Mouse (Mus musculus): ENCODE data around the gene Ccdc117. TPM values are rescaled to one million over a fixed set of nuclear protein-coding genes. Genes with fewer than 3 reads are reported as not detected.

Gene Ccdc117
- 9.9 and 10.6 TPM in 2 replicates for polyA plus RNA-seq (2015; fragmentation: Nextera tagmentation; extraction: Ambion mirVana)

- H3K4me2 ChIP-seq (ENCODE audit: low read length) = peak within 1 kb of the TSS; percentile 78
- WGBS = 0% methylated on average over 57 of the region's 65 CpGs
- peak within 1 kb of the TSS; percentile 77 for H3K4me3 ChIP-seq (ENCODE audit: low read depth, low read length)
- ATAC-seq = peak; percentile 99
- peak within 1 kb of the TSS; percentile 86 for H3K9ac ChIP-seq (ENCODE audit: low read depth, low read length)
- no peaks in the 10 kb centered on the region for H3K9me3 ChIP-seq (replicated peaks; ENCODE audit: control insufficient read depth, low read length, poor library complexity, severe bottlenecking)
- peaks cover 26% of the 10 kb centered on the region for H3K4me1 ChIP-seq (ENCODE audit: control insufficient read depth, insufficient read depth, low read length)
- peak within 1 kb of the TSS; percentile 65 for H3K27ac ChIP-seq (ENCODE audit: low read length)
- no peaks in the 10 kb centered on the region for H3K27me3 ChIP-seq (ENCODE audit: control insufficient read depth, insufficient read depth, low read depth, low read length)
- no peaks in the 10 kb centered on the region for H3K36me3 ChIP-seq (ENCODE audit: control insufficient read depth, insufficient read depth, low read length)
Observed at GRCm38 (mm10) chr11:5541799-5542481, at the start of gene Ccdc117. TSS of gene Ccdc117 (minus strand) at chr11:5542187.

DNA sequence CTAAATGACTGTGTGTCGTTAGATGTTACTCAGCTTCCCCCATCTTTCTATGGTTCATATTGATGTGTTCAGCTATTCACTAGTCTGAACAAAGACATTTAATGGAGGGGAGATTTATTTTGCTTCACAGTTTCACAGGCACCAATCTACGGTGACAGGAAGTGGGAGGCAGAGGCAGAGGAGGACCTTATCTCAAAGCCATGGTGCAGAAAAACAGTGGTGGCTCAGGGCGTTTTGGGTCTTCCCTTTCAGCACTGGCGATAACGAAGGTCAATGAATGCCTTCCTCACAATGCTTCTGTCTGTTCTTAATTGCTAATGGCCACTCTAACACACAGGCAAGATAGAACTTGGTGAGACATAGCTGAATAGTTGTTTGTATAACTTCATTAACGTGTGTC lies 33.1 kb upstream of the Ccdc117 start:
- H3K27ac ChIP-seq (ENCODE audit: low read length) = no peak overlapping the region
- no peaks in the 10 kb centered on the region for H3K4me1 ChIP-seq (ENCODE audit: control insufficient read depth, insufficient read depth, low read length)
- no peak overlapping the region for H3K9ac ChIP-seq (ENCODE audit: low read depth, low read length)
- ATAC-seq = no peak
- no peaks in the 10 kb centered on the region for H3K9me3 ChIP-seq (replicated peaks; ENCODE audit: control insufficient read depth, low read length, poor library complexity, severe bottlenecking)
- no peaks in the 10 kb centered on the region for H3K36me3 ChIP-seq (ENCODE audit: control insufficient read depth, insufficient read depth, low read length)
- no peak overlapping the region for H3K4me3 ChIP-seq (ENCODE audit: low read depth, low read length)
- H3K4me2 ChIP-seq (ENCODE audit: low read length) = no peak overlapping the region
- 82% methylated on average over 6 of the region's 6 CpGs for WGBS
- no peaks in the 10 kb centered on the region for H3K27me3 ChIP-seq (ENCODE audit: control insufficient read depth, insufficient read depth, low read depth, low read length)

GRCm38 (mm10) chr11:5573821-5574220 lies 31.8 kb upstream of the Ccdc117 start:
- H3K9ac ChIP-seq (ENCODE audit: low read depth, low read length) = no peak overlapping the region
- H3K4me1 ChIP-seq (ENCODE audit: control insufficient read depth, insufficient read depth, low read length) = no peaks in the 10 kb centered on the region
- no peak overlapping the region for H3K4me2 ChIP-seq (ENCODE audit: low read length)
- H3K27me3 ChIP-seq (ENCODE audit: control insufficient read depth, insufficient read depth, low read depth, low read length) = no peaks in the 10 kb centered on the region
- H3K9me3 ChIP-seq (replicated peaks; ENCODE audit: control insufficient read depth, low read length, poor library complexity, severe bottlenecking) = no peaks in the 10 kb centered on the region
- no peaks in the 10 kb centered on the region for H3K36me3 ChIP-seq (ENCODE audit: control insufficient read depth, insufficient read depth, low read length)
- H3K4me3 ChIP-seq (ENCODE audit: low read depth, low read length) = no peak overlapping the region
- H3K27ac ChIP-seq (ENCODE audit: low read length) = no peak overlapping the region
- ATAC-seq = no peak
- 86% methylated on average over 2 of the region's 2 CpGs for WGBS

GRCm38 (mm10) chr11:5571856-5572255 lies 29.9 kb upstream of the Ccdc117 start:
- no peak overlapping the region for H3K4me3 ChIP-seq (ENCODE audit: low read depth, low read length)
- no peaks in the 10 kb centered on the region for H3K4me1 ChIP-seq (ENCODE audit: control insufficient read depth, insufficient read depth, low read length)
- H3K27ac ChIP-seq (ENCODE audit: low read length) = no peak overlapping the region
- 92% methylated on average over 4 of the region's 4 CpGs for WGBS
- ATAC-seq = no peak
- no peaks in the 10 kb centered on the region for H3K27me3 ChIP-seq (ENCODE audit: control insufficient read depth, insufficient read depth, low read depth, low read length)
- no peaks in the 10 kb centered on the region for H3K36me3 ChIP-seq (ENCODE audit: control insufficient read depth, insufficient read depth, low read length)
- H3K9ac ChIP-seq (ENCODE audit: low read depth, low read length) = no peak overlapping the region
- no peaks in the 10 kb centered on the region for H3K9me3 ChIP-seq (replicated peaks; ENCODE audit: control insufficient read depth, low read length, poor library complexity, severe bottlenecking)
- no peak overlapping the region for H3K4me2 ChIP-seq (ENCODE audit: low read length)

DNA sequence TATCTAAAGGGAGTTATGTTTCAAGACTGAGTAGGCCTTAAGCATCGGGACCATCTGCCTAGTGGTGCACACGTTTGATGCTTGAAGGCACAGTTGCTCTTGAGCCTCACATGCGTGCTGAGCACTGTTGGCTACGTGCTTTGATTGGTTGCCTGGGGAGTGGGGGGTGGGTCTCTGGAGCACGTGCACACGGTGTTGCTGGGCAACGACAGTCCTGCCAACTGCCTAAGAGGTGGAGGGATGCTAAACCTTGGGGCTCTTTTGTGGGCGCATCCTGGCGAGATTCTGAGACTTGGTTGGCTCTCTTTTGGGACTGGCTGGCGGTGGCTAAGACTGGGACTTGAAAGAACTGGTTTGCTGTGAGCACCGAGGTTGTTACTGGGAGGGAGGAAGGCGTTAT lies 27.5 kb upstream of the Ccdc117 start, which contains the start of gene Ankrd36:
Ankrd36 (plus strand) TSS at position 211 of the 400 bp plus-strand sequence.
- no peak for ATAC-seq
- H3K4me2 ChIP-seq (ENCODE audit: low read length) = no peak within 1 kb of the TSS
- H3K27ac ChIP-seq (ENCODE audit: low read length) = no peak within 1 kb of the TSS
- H3K4me3 ChIP-seq (ENCODE audit: low read depth, low read length) = no peak within 1 kb of the TSS
- no peaks in the 10 kb centered on the region for H3K4me1 ChIP-seq (ENCODE audit: control insufficient read depth, insufficient read depth, low read length)
- H3K27me3 ChIP-seq (ENCODE audit: control insufficient read depth, insufficient read depth, low read depth, low read length) = no peaks in the 10 kb centered on the region
- WGBS = 66% methylated on average over 12 of the region's 12 CpGs
- H3K36me3 ChIP-seq (ENCODE audit: control insufficient read depth, insufficient read depth, low read length) = no peaks in the 10 kb centered on the region
- no peak within 1 kb of the TSS for H3K9ac ChIP-seq (ENCODE audit: low read depth, low read length)
- no peaks in the 10 kb centered on the region for H3K9me3 ChIP-seq (replicated peaks; ENCODE audit: control insufficient read depth, low read length, poor library complexity, severe bottlenecking)

GRCm38 (mm10) chr11:5568082-5568481 lies 26.1 kb upstream of the Ccdc117 start:
- H3K9me3 ChIP-seq (replicated peaks; ENCODE audit: control insufficient read depth, low read length, poor library complexity, severe bottlenecking) = no peaks in the 10 kb centered on the region
- no peak for ATAC-seq
- no peaks in the 10 kb centered on the region for H3K4me1 ChIP-seq (ENCODE audit: control insufficient read depth, insufficient read depth, low read length)
- H3K9ac ChIP-seq (ENCODE audit: low read depth, low read length) = no peak overlapping the region
- H3K36me3 ChIP-seq (ENCODE audit: control insufficient read depth, insufficient read depth, low read length) = no peaks in the 10 kb centered on the region
- H3K27me3 ChIP-seq (ENCODE audit: control insufficient read depth, insufficient read depth, low read depth, low read length) = no peaks in the 10 kb centered on the region
- no peak overlapping the region for H3K4me3 ChIP-seq (ENCODE audit: low read depth, low read length)
- 92% methylated on average over 5 of the region's 5 CpGs for WGBS
- H3K4me2 ChIP-seq (ENCODE audit: low read length) = no peak overlapping the region
- H3K27ac ChIP-seq (ENCODE audit: low read length) = no peak overlapping the region

- Histone ChIP-seq H3K4me3 (ENCODE audit: low read depth, low read length) (no peak overlapping the region), H3K4me1 (ENCODE audit: control insufficient read depth, insufficient read depth, low read length) (peaks cover 4% of the 10 kb centered on the region; the same call in 1 of the 2 replicates), H3K4me2 (ENCODE audit: low read length) (no peak overlapping the region), H3K27ac (ENCODE audit: low read length) (no peak overlapping the region), H3K27me3 (ENCODE audit: control insufficient read depth, insufficient read depth, low read depth, low read length) (no peaks in the 10 kb centered on the region), H3K36me3 (ENCODE audit: control insufficient read depth, insufficient read depth, low read length) (no peaks in the 10 kb centered on the region), H3K9ac (ENCODE audit: low read depth, low read length) (no peak overlapping the region), H3K9me3 (replicated peaks; ENCODE audit: control insufficient read depth, low read length, poor library complexity, severe bottlenecking) (no peaks in the 10 kb centered on the region)
- ATAC-seq = no peak
- 92% methylated on average over 6 of the region's 6 CpGs for WGBS
Observed at GRCm38 (mm10) chr11:5567654-5568053, 25.7 kb upstream of the Ccdc117 start.

GRCm38 (mm10) chr11:5566506-5566905 lies 24.5 kb upstream of the Ccdc117 start:
- Histone ChIP-seq H3K9me3 (replicated peaks; ENCODE audit: control insufficient read depth, low read length, poor library complexity, severe bottlenecking) (no peaks in the 10 kb centered on the region), H3K4me1 (ENCODE audit: control insufficient read depth, insufficient read depth, low read length) (peaks cover 5% of the 10 kb centered on the region; the same call in 1 of the 2 replicates), H3K27ac (ENCODE audit: low read length) (no peak overlapping the region), H3K36me3 (ENCODE audit: control insufficient read depth, insufficient read depth, low read length) (no peaks in the 10 kb centered on the region), H3K27me3 (ENCODE audit: control insufficient read depth, insufficient read depth, low read depth, low read length) (no peaks in the 10 kb centered on the region), H3K4me2 (ENCODE audit: low read length) (no peak overlapping the region), H3K4me3 (ENCODE audit: low read depth, low read length) (no peak overlapping the region), H3K9ac (ENCODE audit: low read depth, low read length) (no peak overlapping the region)
- ATAC-seq = no peak
- 79% methylated on average over 2 of the region's 2 CpGs for WGBS

- H3K36me3 ChIP-seq (ENCODE audit: control insufficient read depth, insufficient read depth, low read length) = no peaks in the 10 kb centered on the region
- 69% methylated on average over 3 of the region's 3 CpGs for WGBS
- no peak overlapping the region for H3K4me3 ChIP-seq (ENCODE audit: low read depth, low read length)
- no peak overlapping the region for H3K4me2 ChIP-seq (ENCODE audit: low read length)
- no peak overlapping the region for H3K9ac ChIP-seq (ENCODE audit: low read depth, low read length)
- no peak overlapping the region for H3K27ac ChIP-seq (ENCODE audit: low read length)
- peaks cover 5% of the 10 kb centered on the region; the same call in 1 of the 2 replicates for H3K4me1 ChIP-seq (ENCODE audit: control insufficient read depth, insufficient read depth, low read length)
- ATAC-seq = no peak
- H3K27me3 ChIP-seq (ENCODE audit: control insufficient read depth, insufficient read depth, low read depth, low read length) = no peaks in the 10 kb centered on the region
- H3K9me3 ChIP-seq (replicated peaks; ENCODE audit: control insufficient read depth, low read length, poor library complexity, severe bottlenecking) = no peaks in the 10 kb centered on the region
Observed at GRCm38 (mm10) chr11:5565596-5565995, 23.6 kb upstream of the Ccdc117 start.
